Mouse (Mus musculus) midbrain, embryonic 12.5 days (tissue): Measurements from ENCODE around the gene Atoh8. TPM values are rescaled to one million over a fixed set of nuclear protein-coding genes. Genes with fewer than 3 reads are reported as not detected.

Experiments
- ATAC-seq: fragments of 200-750 bp; cut with Nextera tagmentation; 2 replicates; pipeline ENCODE4 v1.8.0; 2017; ENCODE audit warnings: low read depth, moderate TSS enrichment, moderate library complexity; ENCODE audit not compliant: low FRiP score
- H3K27ac ChIP-seq: fragments of 300-500 bp; sonication (generic); replicated peaks from 2 replicates; pipeline ENCODE4 v1.5.1; 2016; ENCODE audit warnings: mild to moderate bottlenecking
- H3K27me3 ChIP-seq: fragments of 300-500 bp; sonication (generic); 2 replicates; pipeline ENCODE4 v1.6.1; 2016; ENCODE audit warnings: mild to moderate bottlenecking
- H3K36me3 ChIP-seq: fragments of 300-500 bp; sonication (generic); 2 replicates; pipeline ENCODE4 v1.6.1; 2016
- H3K4me1 ChIP-seq: fragments of 300-500 bp; sonication (generic); 2 replicates; pipeline ENCODE4 v1.6.1; 2016
- H3K4me2 ChIP-seq: fragments of 300-500 bp; sonication (generic); replicated peaks from 2 replicates; pipeline ENCODE4 v1.6.1; 2016; ENCODE audit warnings: mild to moderate bottlenecking, moderate library complexity
- H3K4me3 ChIP-seq: fragments of 300-500 bp; sonication (generic); 2 replicates; pipeline ENCODE4 v1.5.1; 2016; ENCODE audit warnings: mild to moderate bottlenecking
- H3K9ac ChIP-seq: fragments of 300-500 bp; sonication (generic); replicated peaks from 2 replicates; pipeline ENCODE4 v1.6.1; 2016; ENCODE audit warnings: mild to moderate bottlenecking, moderate library complexity
- H3K9me3 ChIP-seq: fragments of 300-500 bp; sonication (generic); 2 replicates; pipeline ENCODE4 v1.6.1; 2016; ENCODE audit warnings: mild to moderate bottlenecking
- WGBS: fragments of 180-500 bp; shearing (Covaris S2); methylation state at CpG from one replicate; pipeline ENCODE4 v1.1.7; 2016; 5-methylcytosine and 5-hydroxymethylcytosine counted together
- polyA plus RNA-seq: library from polyadenylated mRNA; unstranded; fragments of >200 nt; fragmentation: Nextera tagmentation; extraction: Ambion mirVana; gene quantifications from 2 replicates; pipeline ENCODE4 v1.2.1, GENCODE M21; 2016

Atoh8 gene
- polyA plus RNA-seq, 1 experiment from 2014 or later, result 8.6 TPM

- 100% methylated on average over 1 of the region's 1 CpGs for WGBS
- no peaks in the 10 kb centered on the region for H3K9me3 ChIP-seq
- no peaks in the 10 kb centered on the region for H3K36me3 ChIP-seq
- ATAC-seq, result no peak
- H3K27ac ChIP-seq, result no peak overlapping the region
- no peaks in the 10 kb centered on the region for H3K27me3 ChIP-seq
- H3K9ac ChIP-seq, result no peak overlapping the region
- peaks cover 9% of the 10 kb centered on the region for H3K4me1 ChIP-seq
- H3K4me2 ChIP-seq, result no peak overlapping the region
- H3K4me3 ChIP-seq, result no peak overlapping the region
Observed at GRCm38 (mm10) chr6:72252433-72252832, 17.1 kb upstream of the Atoh8 start.

GRCm38 (mm10) chr6:72249981-72250380 lies 14.6 kb upstream of the Atoh8 start:
- Histone ChIP-seq H3K27me3 (peaks cover 4% of the 10 kb centered on the region; the same call in 1 of the 2 replicates), H3K27ac (no peak overlapping the region), H3K36me3 (no peaks in the 10 kb centered on the region), H3K4me2 (no peak overlapping the region), H3K9ac (no peak overlapping the region), H3K4me1 (peaks cover 9% of the 10 kb centered on the region), H3K9me3 (no peaks in the 10 kb centered on the region), H3K4me3 (no peak overlapping the region)
- WGBS, result 88% methylated on average over 4 of the region's 4 CpGs
- no peak for ATAC-seq

DNA sequence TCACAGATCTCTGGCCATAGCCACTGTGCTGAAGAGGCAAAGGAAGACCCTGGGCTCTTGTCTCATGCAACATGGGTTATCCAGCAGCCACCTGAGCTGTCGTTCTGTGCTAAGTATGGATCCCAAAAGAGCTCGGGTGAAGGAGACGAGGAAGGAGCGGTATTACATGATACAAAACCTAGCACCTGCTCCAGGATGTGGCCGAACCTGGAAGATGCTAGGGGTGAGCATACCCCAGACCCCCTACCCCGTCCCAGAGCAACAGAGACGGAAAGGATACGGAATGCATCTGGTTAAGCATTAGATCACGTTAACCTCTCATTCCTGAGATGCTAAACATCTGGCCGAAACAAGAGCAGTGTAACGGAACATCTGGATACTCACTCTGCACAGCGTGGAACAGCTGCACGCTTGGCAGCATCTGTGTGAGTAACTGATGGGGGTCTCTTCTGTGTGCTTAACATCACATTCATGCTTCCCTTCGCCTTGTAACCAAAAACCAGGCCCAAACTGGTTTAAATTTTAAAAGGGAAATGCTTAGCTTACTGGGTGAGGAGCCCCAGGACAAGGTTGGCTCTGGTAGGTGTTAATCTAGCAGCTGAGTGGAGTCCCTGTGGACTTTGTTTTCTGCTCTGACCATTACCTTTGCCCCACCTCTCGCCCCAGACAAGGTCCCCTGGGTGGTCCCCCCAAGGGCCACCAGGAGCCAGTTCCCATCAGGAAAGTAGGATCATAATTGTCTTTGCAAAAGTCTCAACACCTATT lies 13.0 kb upstream of the Atoh8 start:
- H3K9me3 ChIP-seq, result no peaks in the 10 kb centered on the region
- H3K4me1 ChIP-seq, result peaks cover 6% of the 10 kb centered on the region; the same call in 1 of the 2 replicates
- WGBS, result 77% methylated on average over 15 of the region's 15 CpGs
- peaks cover 4% of the 10 kb centered on the region; the same call in 1 of the 2 replicates for H3K27me3 ChIP-seq
- no peak overlapping the region for H3K27ac ChIP-seq
- no peak overlapping the region for H3K4me3 ChIP-seq
- H3K36me3 ChIP-seq, result no peaks in the 10 kb centered on the region
- no peak overlapping the region for H3K9ac ChIP-seq
- no peak for ATAC-seq
- H3K4me2 ChIP-seq, result no peak overlapping the region

GRCm38 (mm10) chr6:72246303-72246702 lies 10.9 kb upstream of the Atoh8 start:
- peaks cover 17% of the 10 kb centered on the region for H3K27me3 ChIP-seq
- ATAC-seq, result no peak
- no peak overlapping the region for H3K4me2 ChIP-seq
- no peaks in the 10 kb centered on the region for H3K9me3 ChIP-seq
- no peak overlapping the region for H3K9ac ChIP-seq
- no peak overlapping the region for H3K27ac ChIP-seq
- WGBS, result 86% methylated on average over 6 of the region's 6 CpGs
- H3K4me1 ChIP-seq, result peaks cover 6% of the 10 kb centered on the region; the same call in 1 of the 2 replicates
- H3K36me3 ChIP-seq, result no peaks in the 10 kb centered on the region
- H3K4me3 ChIP-seq, result no peak overlapping the region

DNA sequence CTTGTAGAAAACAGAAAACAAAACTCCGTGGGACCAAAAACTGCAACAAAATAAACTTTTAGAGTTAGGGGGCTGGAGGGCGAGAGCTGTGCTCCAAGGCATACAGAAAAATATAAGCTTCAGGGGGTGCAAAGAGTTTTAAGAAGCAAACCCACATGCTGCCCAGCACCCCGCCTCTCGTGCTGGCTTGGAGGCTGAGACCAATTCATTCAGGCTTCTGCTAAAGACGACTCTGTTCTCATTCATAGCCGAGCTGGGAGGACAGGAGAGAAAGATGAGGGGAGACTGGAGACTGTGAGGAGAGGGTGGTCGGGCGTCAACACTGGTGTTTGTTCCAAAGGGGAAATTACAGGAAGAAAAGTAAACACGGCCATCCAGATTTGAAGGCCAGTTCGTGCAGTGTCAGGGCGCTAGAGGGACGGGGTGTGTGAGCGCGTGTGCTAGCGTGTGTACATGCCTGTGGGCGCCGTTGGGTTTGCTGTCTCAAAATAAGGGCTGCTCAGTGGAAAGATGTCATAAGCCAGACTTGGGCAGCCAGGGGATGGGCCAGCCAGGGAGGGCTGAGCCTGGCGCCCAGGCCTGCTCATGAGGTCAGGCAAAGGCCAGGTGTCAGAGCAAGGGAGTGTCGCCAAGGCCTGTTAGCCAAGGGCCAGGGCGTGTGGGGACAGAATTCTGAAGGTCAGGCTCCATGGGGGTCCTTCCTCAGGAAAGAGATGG lies 9.3 kb upstream of the Atoh8 start:
- H3K36me3 ChIP-seq, result no peaks in the 10 kb centered on the region
- H3K27ac ChIP-seq, result peak overlapping the region; percentile 46
- peaks cover 6% of the 10 kb centered on the region; the same call in 1 of the 2 replicates for H3K4me1 ChIP-seq
- WGBS, result 66% methylated on average over 20 of the region's 20 CpGs
- H3K9ac ChIP-seq, result no peak overlapping the region
- no peak overlapping the region for H3K4me2 ChIP-seq
- no peak for ATAC-seq
- peaks cover 27% of the 10 kb centered on the region for H3K27me3 ChIP-seq
- H3K4me3 ChIP-seq, result no peak overlapping the region
- H3K9me3 ChIP-seq, result no peaks in the 10 kb centered on the region

DNA sequence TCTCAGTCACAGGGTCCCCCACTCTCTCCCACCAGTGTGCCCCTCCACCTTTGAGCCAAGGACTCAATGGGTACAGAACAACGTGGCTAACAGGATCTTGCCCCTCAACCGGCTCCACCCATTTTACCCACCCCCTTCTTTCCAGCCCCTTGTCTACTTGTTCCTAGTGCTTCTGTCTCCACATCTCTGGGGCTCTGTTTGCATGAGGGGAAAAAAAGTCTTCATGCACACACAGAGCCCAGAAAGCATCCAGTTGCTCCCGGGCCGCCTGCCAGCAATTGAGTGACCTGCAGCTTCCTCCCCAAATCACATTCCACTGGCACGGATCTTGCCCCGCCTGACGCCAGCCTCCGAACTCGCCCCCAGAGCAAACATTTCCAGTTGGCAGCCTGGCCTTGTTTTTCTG lies 8.8 kb upstream of the Atoh8 start:
- peaks cover 33% of the 10 kb centered on the region for H3K27me3 ChIP-seq
- WGBS, result 45% methylated on average over 9 of the region's 9 CpGs
- H3K36me3 ChIP-seq, result no peaks in the 10 kb centered on the region
- ATAC-seq, result peak; percentile 30; the same call in 1 of the 2 replicates
- H3K4me2 ChIP-seq, result no peak overlapping the region
- H3K9ac ChIP-seq, result no peak overlapping the region
- H3K4me3 ChIP-seq, result no peak overlapping the region
- no peaks in the 10 kb centered on the region for H3K9me3 ChIP-seq
- H3K4me1 ChIP-seq, result peaks cover 6% of the 10 kb centered on the region; the same call in 1 of the 2 replicates
- H3K27ac ChIP-seq, result peak overlapping the region; percentile 46

GRCm38 (mm10) chr6:72242532-72243320 lies 7.3 kb upstream of the Atoh8 start:
- Histone ChIP-seq H3K4me2 (no peak overlapping the region), H3K4me3 (no peak overlapping the region), H3K36me3 (no peaks in the 10 kb centered on the region), H3K27ac (no peak overlapping the region), H3K4me1 (peaks cover 6% of the 10 kb centered on the region; the same call in 1 of the 2 replicates), H3K27me3 (peaks cover 47% of the 10 kb centered on the region), H3K9me3 (no peaks in the 10 kb centered on the region), H3K9ac (no peak overlapping the region)
- no peak for ATAC-seq
- 85% methylated on average over 13 of the region's 13 CpGs for WGBS

- ATAC-seq, result no peak
- Histone ChIP-seq H3K4me2 (no peak overlapping the region), H3K4me1 (peaks cover 7% of the 10 kb centered on the region; the same call in 1 of the 2 replicates), H3K27me3 (peaks cover 55% of the 10 kb centered on the region), H3K27ac (no peak overlapping the region), H3K9ac (no peak overlapping the region), H3K36me3 (no peaks in the 10 kb centered on the region), H3K9me3 (no peaks in the 10 kb centered on the region), H3K4me3 (no peak overlapping the region)
- WGBS, result 43% methylated on average over 8 of the region's 8 CpGs
Observed at GRCm38 (mm10) chr6:72241843-72242154, 6.4 kb upstream of the Atoh8 start.

GRCm38 (mm10) chr6:72241133-72241842 lies 5.9 kb upstream of the Atoh8 start:
- no peak overlapping the region for H3K4me3 ChIP-seq
- 28% methylated on average over 8 of the region's 8 CpGs for WGBS
- H3K4me2 ChIP-seq, result no peak overlapping the region
- no peaks in the 10 kb centered on the region for H3K36me3 ChIP-seq
- no peak overlapping the region for H3K9ac ChIP-seq
- peaks cover 12% of the 10 kb centered on the region; the same call in 1 of the 2 replicates for H3K4me1 ChIP-seq
- ATAC-seq, result no peak
- no peaks in the 10 kb centered on the region for H3K9me3 ChIP-seq
- peaks cover 56% of the 10 kb centered on the region for H3K27me3 ChIP-seq
- H3K27ac ChIP-seq, result no peak overlapping the region

DNA sequence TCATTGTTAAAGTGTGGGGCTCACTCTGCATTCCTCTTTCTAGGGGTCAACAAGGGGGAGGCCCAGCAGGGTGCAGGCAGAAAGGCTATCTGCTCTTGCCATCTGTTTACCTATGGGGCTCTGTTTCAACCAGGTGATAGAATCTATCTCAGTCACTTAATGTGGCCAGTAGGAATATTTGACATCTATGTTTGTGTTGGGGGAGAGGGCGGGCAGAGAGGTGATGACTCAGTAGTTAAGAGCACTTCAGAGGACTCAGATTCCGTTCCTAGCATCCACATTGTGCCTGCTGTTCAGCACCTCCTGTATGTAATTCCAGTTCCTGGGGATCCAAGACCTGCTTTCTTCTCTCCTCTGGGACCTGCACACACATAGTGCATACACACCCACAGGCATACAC lies 4.7 kb upstream of the Atoh8 start:
- 64% methylated on average over 2 of the region's 2 CpGs for WGBS
- no peak for ATAC-seq
- no peaks in the 10 kb centered on the region for H3K9me3 ChIP-seq
- H3K27ac ChIP-seq, result no peak overlapping the region
- peaks cover 68% of the 10 kb centered on the region for H3K27me3 ChIP-seq
- H3K36me3 ChIP-seq, result no peaks in the 10 kb centered on the region
- no peak overlapping the region for H3K4me3 ChIP-seq
- no peak overlapping the region for H3K9ac ChIP-seq
- H3K4me1 ChIP-seq, result peaks cover 23% of the 10 kb centered on the region
- no peak overlapping the region for H3K4me2 ChIP-seq

- no peak overlapping the region for H3K4me2 ChIP-seq
- no peaks in the 10 kb centered on the region for H3K36me3 ChIP-seq
- no peak overlapping the region for H3K9ac ChIP-seq
- no peak overlapping the region for H3K4me3 ChIP-seq
- peaks cover 41% of the 10 kb centered on the region for H3K4me1 ChIP-seq
- H3K27me3 ChIP-seq, result peaks cover 91% of the 10 kb centered on the region
- no peak overlapping the region for H3K27ac ChIP-seq
- H3K9me3 ChIP-seq, result no peaks in the 10 kb centered on the region
- no peak for ATAC-seq
- 3% methylated on average over 5 of the region's 5 CpGs for WGBS
Observed at GRCm38 (mm10) chr6:72237035-72237434, 1.7 kb upstream of the Atoh8 start.
